Mouse (Mus musculus) hindbrain, embryonic 12.5 days (tissue): ENCODE data around the gene Brca2. TPM values are rescaled to one million over a fixed set of nuclear protein-coding genes. Genes with fewer than 3 reads are reported as not detected.

Source experiments
- ATAC-seq: fragments of 200-750 bp; cut with Nextera tagmentation; 2 replicates; pipeline ENCODE4 v1.8.0; 2017; ENCODE audit warnings: moderate TSS enrichment; ENCODE audit not compliant: low FRiP score
- H3K27ac ChIP-seq: fragments of 300-500 bp; sonication (generic); 2 replicates; pipeline ENCODE4 v1.5.1; 2016; ENCODE audit warnings: mild to moderate bottlenecking
- H3K27me3 ChIP-seq: fragments of 300-500 bp; sonication (generic); 2 replicates; pipeline ENCODE4 v1.6.1; 2016; ENCODE audit warnings: mild to moderate bottlenecking
- H3K36me3 ChIP-seq: fragments of 300-500 bp; sonication (generic); 2 replicates; pipeline ENCODE4 v1.6.1; 2016; ENCODE audit warnings: mild to moderate bottlenecking
- H3K4me1 ChIP-seq: fragments of 300-500 bp; sonication (generic); 2 replicates; pipeline ENCODE4 v1.6.1; 2016
- H3K4me2 ChIP-seq: fragments of 300-500 bp; sonication (generic); replicated peaks from 2 replicates; pipeline ENCODE4 v1.6.1; 2016; ENCODE audit warnings: mild to moderate bottlenecking
- H3K4me3 ChIP-seq: fragments of 300-500 bp; sonication (generic); 2 replicates; pipeline ENCODE4 v1.5.1; 2016; ENCODE audit warnings: mild to moderate bottlenecking
- H3K9ac ChIP-seq: fragments of 300-500 bp; sonication (generic); 2 replicates; pipeline ENCODE4 v1.6.1; 2016; ENCODE audit warnings: mild to moderate bottlenecking, moderate library complexity
- H3K9me3 ChIP-seq: fragments of 300-500 bp; sonication (generic); replicated peaks from 2 replicates; pipeline ENCODE4 v1.6.1; 2016; ENCODE audit warnings: mild to moderate bottlenecking
- WGBS: fragments of 180-500 bp; shearing (Covaris S2); methylation state at CpG from one replicate; pipeline ENCODE4 v1.1.7; 2016; 5-methylcytosine and 5-hydroxymethylcytosine counted together
- polyA plus RNA-seq: library from polyadenylated mRNA; unstranded; fragments of >200 nt; fragmentation: Nextera tagmentation; extraction: Ambion mirVana; gene quantifications from 2 replicates; pipeline ENCODE4 v1.2.1, GENCODE M21; 2016

The Brca2 gene
- polyA plus RNA-seq, 1 experiment from 2014 or later: 21.9 TPM

DNA sequence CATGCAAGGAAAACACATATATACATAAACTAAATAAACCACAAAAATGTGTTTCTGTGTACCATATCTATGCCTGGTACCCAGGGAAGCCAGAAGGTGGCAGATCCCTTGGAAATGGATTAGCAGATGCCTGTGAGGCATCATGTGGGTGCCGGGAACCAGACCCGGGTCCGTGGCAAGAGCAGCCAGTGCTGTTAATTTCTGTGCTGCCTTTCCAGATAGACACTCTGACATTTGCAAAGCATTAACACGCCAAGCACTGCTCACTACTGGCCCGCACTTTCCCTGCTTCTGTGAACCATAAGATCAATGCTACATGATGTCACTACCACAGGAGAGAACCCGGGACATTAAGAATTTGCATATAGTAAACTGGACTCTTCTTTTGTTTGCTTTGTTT lies 83.7 kb downstream of the Brca2 start:
- Histone ChIP-seq H3K36me3 (peaks cover 15% of the 10 kb centered on the region), H3K4me3 (no peak overlapping the region), H3K27ac (no peak overlapping the region), H3K4me1 (peaks cover 7% of the 10 kb centered on the region), H3K9me3 (no peaks in the 10 kb centered on the region), H3K4me2 (no peak overlapping the region), H3K27me3 (no peaks in the 10 kb centered on the region), H3K9ac (no peak overlapping the region)
- 97% methylated on average over 6 of the region's 6 CpGs for WGBS
- ATAC-seq: no peak

DNA sequence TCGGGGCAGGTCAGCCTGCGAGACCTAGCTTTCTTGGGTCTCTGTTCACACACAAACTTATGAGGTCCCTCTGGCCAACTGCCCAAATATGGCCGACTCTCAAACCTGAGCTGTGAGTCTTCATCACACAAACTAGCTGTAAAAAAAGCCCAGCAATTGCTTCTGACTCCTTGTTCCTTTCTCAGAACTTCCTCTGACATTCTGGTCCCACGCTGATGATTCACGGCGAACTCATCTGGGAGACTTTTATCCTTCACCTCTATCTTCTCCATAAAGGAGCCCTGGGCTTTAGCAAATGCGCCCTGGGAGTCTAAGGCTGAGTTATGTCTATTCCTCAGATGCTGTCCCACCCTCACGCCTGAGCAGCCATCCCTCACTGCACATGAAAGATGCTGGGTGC lies 85.2 kb downstream of the Brca2 start:
- ATAC-seq: no peak
- H3K4me2 ChIP-seq: no peak overlapping the region
- H3K36me3 ChIP-seq: peaks cover 15% of the 10 kb centered on the region
- H3K4me1 ChIP-seq: no peaks in the 10 kb centered on the region
- WGBS: 92% methylated on average over 8 of the region's 8 CpGs
- no peaks in the 10 kb centered on the region for H3K9me3 ChIP-seq
- H3K27ac ChIP-seq: no peak overlapping the region
- no peak overlapping the region for H3K4me3 ChIP-seq
- no peak overlapping the region for H3K9ac ChIP-seq
- H3K27me3 ChIP-seq: no peaks in the 10 kb centered on the region

DNA sequence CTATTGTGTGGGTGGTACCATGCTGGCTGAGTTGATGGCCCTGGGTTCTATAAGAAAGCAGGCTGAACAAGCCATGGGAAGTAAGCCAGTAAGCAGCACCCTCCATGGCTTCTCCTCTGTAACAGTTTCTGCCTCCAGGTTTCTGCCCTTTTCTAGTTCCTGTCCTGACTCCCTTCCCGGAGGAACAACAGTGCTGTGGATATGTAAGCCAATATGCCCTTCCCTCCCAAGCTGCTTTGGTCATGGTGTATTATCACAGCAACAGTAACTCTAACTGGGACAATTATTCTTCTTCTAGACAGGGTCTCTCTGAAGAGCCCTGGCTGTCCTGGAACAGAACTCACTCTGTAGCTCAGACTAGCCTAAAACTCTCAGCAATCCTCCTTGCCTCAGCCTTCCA lies 88.7 kb downstream of the Brca2 start:
- no peak overlapping the region for H3K27ac ChIP-seq
- 88% methylated on average over 1 of the region's 1 CpGs for WGBS
- peaks cover 15% of the 10 kb centered on the region for H3K36me3 ChIP-seq
- no peaks in the 10 kb centered on the region for H3K27me3 ChIP-seq
- H3K4me2 ChIP-seq: no peak overlapping the region
- no peak overlapping the region for H3K4me3 ChIP-seq
- no peak overlapping the region for H3K9ac ChIP-seq
- ATAC-seq: no peak
- no peaks in the 10 kb centered on the region for H3K9me3 ChIP-seq
- H3K4me1 ChIP-seq: no peaks in the 10 kb centered on the region

DNA sequence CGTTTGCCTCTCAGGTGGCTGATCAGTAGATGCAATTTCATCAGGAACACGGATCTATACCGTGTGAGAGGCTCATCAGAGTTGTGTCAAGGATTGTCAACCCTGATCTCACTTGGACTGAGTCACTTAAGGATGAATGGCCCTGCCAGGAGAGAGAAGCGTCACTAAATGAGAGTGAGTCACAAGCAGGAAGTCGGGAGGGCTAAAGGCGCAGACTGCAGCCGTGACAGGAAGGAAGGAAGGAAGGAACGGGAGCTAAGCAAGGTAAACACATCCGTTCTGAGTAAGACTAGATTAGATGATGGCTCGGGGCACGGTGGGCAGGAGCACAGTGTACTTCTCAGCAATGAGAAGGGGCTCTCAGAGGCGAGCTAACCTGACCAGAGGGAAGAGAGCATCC lies 89.3 kb downstream of the Brca2 start:
- Histone ChIP-seq H3K4me3 (no peak overlapping the region), H3K9ac (no peak overlapping the region), H3K4me2 (no peak overlapping the region), H3K27me3 (no peaks in the 10 kb centered on the region), H3K36me3 (peaks cover 10% of the 10 kb centered on the region), H3K27ac (no peak overlapping the region), H3K4me1 (no peaks in the 10 kb centered on the region), H3K9me3 (no peaks in the 10 kb centered on the region)
- no peak for ATAC-seq
- 80% methylated on average over 12 of the region's 12 CpGs for WGBS

DNA sequence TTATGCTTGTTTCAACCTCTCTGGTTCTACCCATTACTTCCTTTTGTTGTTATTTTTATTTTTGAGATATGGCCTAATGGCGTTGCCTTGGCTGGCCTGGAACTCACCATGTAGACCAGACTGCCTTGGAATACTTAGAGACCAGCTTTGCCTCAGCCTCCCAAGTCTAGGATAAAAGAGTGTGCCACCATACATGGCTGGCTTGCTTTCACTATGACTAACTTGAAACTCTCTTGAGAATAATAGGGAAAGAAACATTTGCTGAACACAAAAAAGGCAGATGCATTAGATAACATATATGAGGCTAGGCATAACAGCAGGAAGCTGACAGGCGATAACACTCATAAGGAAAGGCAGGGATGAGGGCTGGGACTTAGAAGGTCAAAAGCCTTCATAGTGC lies 91.6 kb downstream of the Brca2 start:
- H3K4me2 ChIP-seq: no peak overlapping the region
- WGBS: 92% methylated on average over 2 of the region's 2 CpGs
- H3K36me3 ChIP-seq: no peaks in the 10 kb centered on the region
- H3K4me1 ChIP-seq: no peaks in the 10 kb centered on the region
- no peaks in the 10 kb centered on the region for H3K27me3 ChIP-seq
- no peak overlapping the region for H3K4me3 ChIP-seq
- H3K9ac ChIP-seq: no peak overlapping the region
- H3K9me3 ChIP-seq: no peaks in the 10 kb centered on the region
- no peak for ATAC-seq
- H3K27ac ChIP-seq: no peak overlapping the region

DNA sequence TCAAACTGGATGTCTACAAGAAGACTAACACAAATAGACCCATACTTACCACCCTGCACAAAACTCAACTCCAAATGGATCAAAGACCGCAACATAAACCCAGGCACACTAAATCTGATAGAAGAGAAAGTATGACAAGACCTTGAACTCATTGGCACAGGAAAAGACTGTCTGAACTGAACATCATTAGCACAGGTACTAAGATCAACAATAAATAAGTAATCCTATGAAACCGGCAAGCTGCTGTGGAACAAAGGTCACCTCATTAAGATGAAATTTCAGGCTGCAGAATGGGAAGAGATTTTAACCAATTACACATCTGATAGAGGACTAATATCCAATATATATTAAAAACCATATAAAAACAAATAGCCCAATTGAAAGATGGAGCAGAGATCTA lies 93.8 kb downstream of the Brca2 start:
- Histone ChIP-seq H3K36me3 (no peaks in the 10 kb centered on the region), H3K27ac (no peak overlapping the region), H3K27me3 (no peaks in the 10 kb centered on the region), H3K4me2 (no peak overlapping the region), H3K9ac (no peak overlapping the region), H3K4me3 (no peak overlapping the region), H3K4me1 (no peaks in the 10 kb centered on the region), H3K9me3 (no peaks in the 10 kb centered on the region)
- ATAC-seq: no peak
- WGBS: 96% methylated on average over 2 of the region's 2 CpGs

DNA sequence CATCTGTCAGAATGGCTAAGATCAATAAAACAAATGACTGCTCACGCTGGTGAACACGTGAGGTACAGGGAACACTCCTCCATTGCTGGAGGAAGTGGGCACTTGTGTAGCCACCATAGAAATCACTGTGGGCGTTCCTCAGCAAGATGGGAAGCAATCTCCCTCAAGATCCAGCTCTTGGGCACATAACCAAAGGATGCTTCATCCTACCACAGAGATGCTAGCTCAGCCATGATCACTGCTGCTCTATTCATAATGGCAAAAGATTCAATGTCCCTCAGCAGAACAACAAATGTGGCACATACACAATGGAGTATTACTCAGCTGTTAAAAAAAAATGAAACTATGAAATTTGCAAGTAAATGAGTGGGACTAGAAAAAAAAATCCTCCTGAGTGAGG lies 94.3 kb downstream of the Brca2 start:
- Histone ChIP-seq H3K4me1 (no peaks in the 10 kb centered on the region), H3K4me3 (no peak overlapping the region), H3K9ac (no peak overlapping the region), H3K27me3 (no peaks in the 10 kb centered on the region), H3K4me2 (no peak overlapping the region), H3K36me3 (no peaks in the 10 kb centered on the region), H3K9me3 (no peaks in the 10 kb centered on the region), H3K27ac (no peak overlapping the region)
- 77% methylated on average over 3 of the region's 3 CpGs for WGBS
- ATAC-seq: no peak

DNA sequence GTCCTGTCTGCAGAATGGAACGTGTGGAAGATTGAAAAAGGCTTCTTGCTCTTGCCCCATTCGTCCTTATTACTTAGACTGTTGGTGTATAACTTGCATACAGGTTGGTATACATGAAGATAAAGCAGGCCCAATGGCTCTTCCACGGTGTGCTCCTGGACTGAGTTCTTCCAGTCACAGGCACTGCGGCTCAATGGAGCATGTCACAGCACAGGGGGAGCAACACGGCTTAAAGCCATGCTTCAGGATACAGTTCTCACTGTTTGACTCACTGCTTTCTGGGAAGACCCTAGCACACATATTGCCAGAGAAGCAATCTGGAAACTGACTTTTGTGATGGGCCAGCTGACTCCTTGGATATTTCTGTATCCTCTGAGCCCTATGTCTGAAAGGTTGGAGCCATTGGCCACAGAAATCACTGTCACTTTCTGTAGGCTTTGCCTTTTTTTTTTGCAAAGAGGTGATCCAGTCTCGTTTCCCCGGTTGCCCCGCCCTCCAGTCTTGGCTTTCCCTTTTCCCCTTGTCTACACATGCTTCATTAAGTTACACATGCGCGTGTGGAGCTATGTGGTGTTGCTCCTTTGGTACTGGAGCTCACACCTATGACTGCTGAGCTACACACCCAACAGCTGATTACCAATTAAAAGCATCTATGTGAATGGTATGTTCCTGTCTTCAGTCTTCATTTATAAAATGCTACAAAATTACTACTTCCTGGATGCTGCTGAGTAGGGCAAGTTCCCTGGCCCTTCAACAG lies 96.3 kb downstream of the Brca2 start:
- WGBS: 89% methylated on average over 10 of the region's 10 CpGs
- no peak overlapping the region for H3K9ac ChIP-seq
- no peaks in the 10 kb centered on the region for H3K9me3 ChIP-seq
- no peaks in the 10 kb centered on the region for H3K27me3 ChIP-seq
- H3K4me1 ChIP-seq: no peaks in the 10 kb centered on the region
- H3K4me3 ChIP-seq: no peak overlapping the region
- no peak for ATAC-seq
- H3K27ac ChIP-seq: no peak overlapping the region
- no peaks in the 10 kb centered on the region for H3K36me3 ChIP-seq
- H3K4me2 ChIP-seq: no peak overlapping the region

Other genes starting within 250 kb of the Brca2 start
- not detected in 2 replicates for gene Zar1l, start 4.5 kb upstream of the Brca2 start, polyA plus RNA-seq
- gene N4bp2l1, start 74.6 kb downstream of the Brca2 start, polyA plus RNA-seq: 4.5 and 4.9 TPM in 2 replicates
- gene N4bp2l2, start 143.6 kb downstream of the Brca2 start, polyA plus RNA-seq: 37.1 and 39.3 TPM in 2 replicates
- gene Pds5b, start 151.1 kb downstream of the Brca2 start, polyA plus RNA-seq: 38.6 and 44.8 TPM in 2 replicates